Comparison of ENCODE assay signal across 8 mouse cellular contexts in the genomic region with DNA sequence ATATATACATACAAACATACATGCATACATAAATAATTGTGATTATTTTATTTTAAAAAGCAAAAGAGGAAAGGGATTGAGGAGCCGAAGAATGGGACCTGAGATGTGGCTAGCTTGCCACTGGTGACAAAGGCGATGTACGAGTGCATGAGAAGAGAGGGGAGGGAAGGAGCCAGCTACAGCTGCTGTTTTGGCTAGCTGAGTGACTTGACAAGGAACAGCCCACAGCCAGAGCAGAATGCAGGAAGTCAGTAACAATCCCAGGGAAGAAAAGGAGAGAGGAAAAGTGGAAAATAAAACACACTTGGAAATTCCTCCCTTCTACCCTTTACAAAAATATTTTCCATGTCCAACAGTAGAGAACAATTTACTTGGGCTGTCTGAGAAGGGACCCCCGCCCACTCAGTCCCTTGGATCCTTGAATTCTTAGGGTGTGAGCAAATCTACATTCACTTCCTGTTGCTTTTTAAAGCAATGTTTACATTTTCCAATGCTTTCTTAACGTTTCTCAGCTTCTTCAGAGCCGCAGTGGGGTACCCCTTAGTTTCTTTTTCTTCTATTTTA.
DNase-seq lines count a peak whose midpoint lies in the region; ATAC-seq lines count a peak whose summit lies in the region.

No protein-coding gene starts in this region.

- DNase-seq in forebrain, embryonic 10.5 days (ENCODE audit: extremely low spot score, low spot score), result no peak
- peak; percentile 27 for DNase-seq in 3T3-L1 (ENCODE audit: low read depth, low spot score)
- peak; percentile 25 to 53 for DNase-seq in heart, adult 18-20 months
- peak; percentile 49 for DNase-seq in kidney, postnatal 10 days
- no peak for DNase-seq in ovary, adult 18-20 months (ENCODE audit: low spot score)
- DNase-seq in natural killer cell, adult 2 months (ENCODE audit: low spot score in 2 of 2), result no peak
- no peak for DNase-seq in frontal cortex, postnatal 36 days (ENCODE audit: low spot score in 2 of 2)

- no peak overlapping the region for H3K4me2 ChIP-seq in forebrain, embryonic 13.5 days

- no peaks in the 10 kb centered on the region for H3K27me3 ChIP-seq in forebrain, embryonic 13.5 days
- no peaks in the 10 kb centered on the region for H3K27me3 ChIP-seq in forebrain, embryonic 10.5 days (ENCODE audit: poor library complexity, severe bottlenecking)

- WGBS in forebrain, embryonic 13.5 days, result 71% methylated on average over 6 of the region's 6 CpGs
- WGBS in forebrain, embryonic 10.5 days, result 76% methylated on average over 6 of the region's 6 CpGs

- H3K9ac ChIP-seq in forebrain, embryonic 13.5 days, result no peak overlapping the region

- H3K27ac ChIP-seq in forebrain, embryonic 13.5 days, result peak overlapping the region; percentile 35; the same call in 1 of the 2 replicates
- no peak overlapping the region for H3K27ac ChIP-seq in forebrain, embryonic 10.5 days

- H3K36me3 ChIP-seq in forebrain, embryonic 13.5 days (ENCODE audit: poor library complexity, severe bottlenecking), result no peaks in the 10 kb centered on the region
- peaks cover 5% of the 10 kb centered on the region; the same call in 1 of the 2 replicates for H3K36me3 ChIP-seq in forebrain, embryonic 10.5 days (replicated peaks)

- ATAC-seq in forebrain, embryonic 13.5 days, result 0 out of 2 replicates have a peak, but pooled peaks have one; percentile 46

- no peaks in the 10 kb centered on the region for H3K9me3 ChIP-seq in forebrain, embryonic 13.5 days (replicated peaks)
- H3K9me3 ChIP-seq in forebrain, embryonic 10.5 days, result no peaks in the 10 kb centered on the region

- H3K4me3 ChIP-seq in forebrain, embryonic 13.5 days, result no peak overlapping the region
- no peak overlapping the region for H3K4me3 ChIP-seq in forebrain, embryonic 10.5 days

- peaks cover 10% of the 10 kb centered on the region for H3K4me1 ChIP-seq in forebrain, embryonic 13.5 days
- peaks cover 10% of the 10 kb centered on the region; the same call in 1 of the 2 replicates for H3K4me1 ChIP-seq in forebrain, embryonic 10.5 days

Comparison
In these comparisons a context has a peak if more than half of its experiments do, and no peak if none do; other contexts are left out.
1. DNase-seq: peak in 3T3-L1 (single experiment), heart, adult 18-20 months (2 of 2) and kidney, postnatal 10 days (single experiment); none in forebrain, embryonic 10.5 days (single experiment), ovary, adult 18-20 months (single experiment), natural killer cell, adult 2 months (0 of 2) and frontal cortex, postnatal 36 days (0 of 2).